Mouse (Mus musculus) heart, postnatal 0 days (tissue): Measurements from ENCODE around the gene Stx17.

ENCODE experiments used
- CTCF ChIP-seq: IDR thresholded peaks from 2 replicates; pipeline ENCODE4 v1.5.1; 2016; ENCODE audit warnings: antibody characterized with exemption, control low read depth, low read depth
- EP300 ChIP-seq: IDR thresholded peaks from 2 replicates; pipeline ENCODE4 v1.6.1; 2016; ENCODE audit warnings: antibody characterized with exemption, low read depth

DNA sequence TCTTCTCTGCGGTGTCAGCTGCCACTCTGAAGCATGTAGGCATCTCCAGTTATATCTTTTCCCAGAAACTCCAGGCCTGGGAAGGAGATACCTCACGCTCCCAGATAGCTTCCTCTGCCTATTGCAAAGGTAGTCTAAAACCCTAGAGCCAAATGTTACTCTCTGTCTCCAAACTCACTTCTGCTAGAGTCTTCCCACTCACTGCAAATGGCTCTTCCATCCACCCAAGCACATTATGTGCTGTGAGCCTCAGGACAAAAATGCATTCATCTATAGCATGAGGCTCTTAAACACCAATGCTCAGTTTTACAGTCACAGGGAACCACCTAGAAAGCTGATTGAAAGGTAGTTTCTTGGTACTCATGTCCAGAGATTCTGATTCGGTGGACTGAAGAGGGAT, 31.5 kb upstream of the Stx17 start:
- TF ChIP-seq CTCF (no peak), EP300 (no peak)
